Mouse (Mus musculus): ENCODE measurements around the gene Dcun1d4. TPM values are rescaled to one million over a fixed set of nuclear protein-coding genes. Genes with fewer than 3 reads are reported as not detected.

Gene Dcun1d4
- polyA plus RNA-seq, 1 experiment from 2014 or later = 28.3 TPM

DNA sequence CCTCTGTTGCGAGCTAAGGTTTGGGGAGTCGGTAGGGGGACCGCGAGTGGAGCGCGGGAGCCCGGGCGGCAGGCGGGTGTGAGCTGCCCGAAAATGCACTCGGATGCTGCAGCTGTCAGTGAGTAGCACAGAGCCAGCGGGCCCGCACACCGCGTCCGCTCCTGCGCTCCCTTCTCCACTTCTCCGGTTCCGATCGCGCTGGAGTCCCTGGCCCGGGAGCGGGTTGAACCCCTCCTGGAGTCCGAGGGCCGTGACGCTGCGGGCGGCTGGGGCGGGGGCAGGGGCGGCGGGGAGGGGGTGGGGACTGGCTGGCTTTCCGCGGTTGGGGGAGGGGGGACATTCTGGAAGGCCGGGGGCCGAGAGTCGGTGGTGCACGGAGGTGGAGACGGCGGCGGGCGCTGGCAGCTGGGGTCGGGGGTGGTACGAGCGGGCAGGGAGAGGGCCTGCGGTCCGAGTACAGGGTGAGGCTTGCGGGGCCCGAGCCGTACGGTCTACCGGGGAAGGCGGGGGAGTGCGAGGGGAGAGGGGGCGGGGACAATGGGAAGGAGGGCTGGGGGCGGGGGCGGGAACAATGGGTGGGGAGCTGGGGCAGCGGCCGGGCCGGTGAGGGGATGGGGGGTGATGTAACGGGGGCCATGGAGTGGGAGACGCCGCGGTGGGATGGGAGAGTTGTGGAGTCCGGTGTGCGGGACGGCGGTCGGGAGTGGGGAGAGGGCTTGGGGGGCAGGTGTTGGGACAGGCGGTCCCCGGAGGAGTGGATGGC is 10.5 kb downstream of the Dcun1d4 start:
- Histone ChIP-seq H3K4me2 (ENCODE audit: low read length) (peak overlapping the region; percentile 89), H3K4me1 (replicated peaks; ENCODE audit: control insufficient read depth, insufficient read depth, low read length) (peaks cover 11% of the 10 kb centered on the region), H3K27me3 (replicated peaks; ENCODE audit: control insufficient read depth, insufficient read depth, low read length) (no peaks in the 10 kb centered on the region), H3K36me3 (ENCODE audit: control insufficient read depth, insufficient read depth, low read length) (no peaks in the 10 kb centered on the region), H3K9ac (ENCODE audit: low read length) (peak overlapping the region; percentile 66), H3K4me3 (ENCODE audit: low read depth, low read length) (peak overlapping the region; percentile 79), H3K27ac (ENCODE audit: low read depth) (peak overlapping the region; percentile 90), H3K9me3 (ENCODE audit: control insufficient read depth, low read length) (no peaks in the 10 kb centered on the region)
- DNase-seq (ENCODE audit: low spot score) (no peak), ATAC-seq (replicated peaks; ENCODE audit: low FRiP score, low TSS enrichment, low read depth) (peak; percentile 69)
- WGBS = 2% methylated on average over 70 of the region's 70 CpGs

DNA sequence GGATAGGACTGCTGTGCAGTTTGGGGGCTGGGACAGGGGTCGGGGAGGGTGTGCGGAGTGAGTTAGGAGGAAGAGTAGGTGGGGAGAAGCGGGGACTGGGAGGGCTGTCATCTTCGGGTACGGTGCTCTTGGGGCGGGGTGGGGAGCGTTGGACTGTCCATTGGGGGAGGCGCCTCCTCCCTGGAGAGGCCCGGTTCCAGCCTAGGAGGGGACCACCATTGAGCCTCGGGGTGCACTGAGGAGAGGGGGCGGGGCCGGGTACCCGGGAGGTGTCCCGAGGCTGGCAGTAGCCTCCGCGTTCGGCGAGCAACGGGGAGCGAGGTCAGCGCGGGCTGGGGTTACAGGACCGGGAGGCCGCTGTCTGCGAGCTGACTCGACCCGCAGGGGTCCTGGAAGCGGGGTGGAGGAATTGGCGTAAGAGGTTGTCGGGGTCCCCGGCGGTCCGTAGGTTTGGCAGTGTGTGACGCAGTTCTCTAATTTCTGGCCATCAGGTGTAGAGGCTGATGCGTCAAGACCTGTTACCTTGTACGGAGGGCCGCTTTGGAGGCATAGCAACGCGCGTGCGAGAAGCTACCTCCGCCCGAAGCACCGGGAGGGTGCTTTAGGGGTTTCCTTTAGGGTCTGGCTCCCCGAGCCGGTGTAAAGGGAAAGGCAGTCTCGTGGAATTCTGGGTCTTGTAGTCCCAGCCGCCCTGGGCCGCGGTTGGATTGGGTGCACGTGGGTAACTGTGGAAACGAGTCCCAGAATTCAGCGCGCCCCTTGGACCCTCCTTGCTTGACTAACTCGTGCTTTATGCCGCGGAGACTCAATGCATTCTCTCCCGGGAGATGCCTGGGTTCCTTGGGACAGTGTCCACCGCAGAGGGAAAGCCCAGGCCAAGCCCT is 11.3 kb downstream of the Dcun1d4 start:
- no peaks in the 10 kb centered on the region for H3K9me3 ChIP-seq (ENCODE audit: control insufficient read depth, low read length)
- no peaks in the 10 kb centered on the region for H3K27me3 ChIP-seq (replicated peaks; ENCODE audit: control insufficient read depth, insufficient read depth, low read length)
- under 1% methylated on average over 58 of the region's 59 CpGs for WGBS
- H3K36me3 ChIP-seq (ENCODE audit: control insufficient read depth, insufficient read depth, low read length) = no peaks in the 10 kb centered on the region
- H3K4me3 ChIP-seq (ENCODE audit: low read depth, low read length) = peak overlapping the region; percentile 79
- H3K4me2 ChIP-seq (ENCODE audit: low read length) = peak overlapping the region; percentile 89
- peak overlapping the region; percentile 66 for H3K9ac ChIP-seq (ENCODE audit: low read length)
- peak overlapping the region; percentile 90 for H3K27ac ChIP-seq (ENCODE audit: low read depth)
- peaks cover 11% of the 10 kb centered on the region for H3K4me1 ChIP-seq (replicated peaks; ENCODE audit: control insufficient read depth, insufficient read depth, low read length)
- DNase-seq (ENCODE audit: low spot score) = peak; percentile 90
- peak; percentile 70 for ATAC-seq (replicated peaks; ENCODE audit: low FRiP score, low TSS enrichment, low read depth)

GRCm38 (mm10) chr5:73497401-73497800 is 16.6 kb downstream of the Dcun1d4 start:
- no peaks in the 10 kb centered on the region for H3K36me3 ChIP-seq (ENCODE audit: control insufficient read depth, insufficient read depth, low read length)
- DNase-seq (ENCODE audit: low spot score) (no peak), ATAC-seq (replicated peaks; ENCODE audit: low FRiP score, low TSS enrichment, low read depth) (no peak)
- no peaks in the 10 kb centered on the region for H3K27me3 ChIP-seq (replicated peaks; ENCODE audit: control insufficient read depth, insufficient read depth, low read length)
- H3K9ac ChIP-seq (ENCODE audit: low read length) = no peak overlapping the region
- no peak overlapping the region for H3K4me3 ChIP-seq (ENCODE audit: low read depth, low read length)
- 66% methylated on average over 3 of the region's 3 CpGs for WGBS
- peaks cover 14% of the 10 kb centered on the region for H3K4me1 ChIP-seq (replicated peaks; ENCODE audit: control insufficient read depth, insufficient read depth, low read length)
- no peaks in the 10 kb centered on the region for H3K9me3 ChIP-seq (ENCODE audit: control insufficient read depth, low read length)
- H3K27ac ChIP-seq (ENCODE audit: low read depth) = no peak overlapping the region
- H3K4me2 ChIP-seq (ENCODE audit: low read length) = no peak overlapping the region

DNA sequence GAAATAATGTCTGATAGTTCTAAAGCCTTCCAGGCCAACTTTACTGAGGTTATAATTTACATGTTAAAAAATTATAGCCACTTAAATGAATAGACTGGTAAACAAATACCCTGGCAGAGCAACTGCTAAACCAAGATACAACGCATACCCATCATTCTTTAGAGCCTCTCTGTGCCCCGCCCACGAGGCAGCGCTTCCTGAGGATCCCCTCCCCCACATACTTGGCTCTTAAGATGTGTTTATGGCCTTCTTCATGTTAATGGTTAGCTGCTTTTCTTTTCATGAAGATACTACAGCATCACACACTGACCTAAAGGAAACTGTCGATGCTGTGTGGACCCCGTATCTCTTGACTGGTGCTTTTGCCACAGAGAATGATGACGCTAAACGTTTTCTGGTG is 17.8 kb downstream of the Dcun1d4 start:
- H3K9ac ChIP-seq (ENCODE audit: low read length) = no peak overlapping the region
- no peaks in the 10 kb centered on the region for H3K27me3 ChIP-seq (replicated peaks; ENCODE audit: control insufficient read depth, insufficient read depth, low read length)
- DNase-seq (ENCODE audit: low spot score) (no peak), ATAC-seq (replicated peaks; ENCODE audit: low FRiP score, low TSS enrichment, low read depth) (no peak)
- H3K9me3 ChIP-seq (ENCODE audit: control insufficient read depth, low read length) = no peaks in the 10 kb centered on the region
- H3K4me3 ChIP-seq (ENCODE audit: low read depth, low read length) = no peak overlapping the region
- no peak overlapping the region for H3K4me2 ChIP-seq (ENCODE audit: low read length)
- WGBS = 60% methylated on average over 8 of the region's 8 CpGs
- no peaks in the 10 kb centered on the region for H3K36me3 ChIP-seq (ENCODE audit: control insufficient read depth, insufficient read depth, low read length)
- no peak overlapping the region for H3K27ac ChIP-seq (ENCODE audit: low read depth)
- peaks cover 8% of the 10 kb centered on the region for H3K4me1 ChIP-seq (replicated peaks; ENCODE audit: control insufficient read depth, insufficient read depth, low read length)

GRCm38 (mm10) chr5:73500867-73501440 is 20.2 kb downstream of the Dcun1d4 start:
- Histone ChIP-seq H3K36me3 (ENCODE audit: control insufficient read depth, insufficient read depth, low read length) (no peaks in the 10 kb centered on the region), H3K27ac (ENCODE audit: low read depth) (no peak overlapping the region), H3K27me3 (replicated peaks; ENCODE audit: control insufficient read depth, insufficient read depth, low read length) (no peaks in the 10 kb centered on the region), H3K9ac (ENCODE audit: low read length) (no peak overlapping the region), H3K9me3 (ENCODE audit: control insufficient read depth, low read length) (no peaks in the 10 kb centered on the region), H3K4me1 (replicated peaks; ENCODE audit: control insufficient read depth, insufficient read depth, low read length) (peaks cover 8% of the 10 kb centered on the region), H3K4me2 (ENCODE audit: low read length) (no peak overlapping the region), H3K4me3 (ENCODE audit: low read depth, low read length) (no peak overlapping the region)
- WGBS = 81% methylated on average over 7 of the region's 7 CpGs
- no peak for DNase-seq (ENCODE audit: low spot score)
- no peak; the same call in 1 of the 2 replicates for ATAC-seq (replicated peaks; ENCODE audit: low FRiP score, low TSS enrichment, low read depth)

- Histone ChIP-seq H3K4me2 (ENCODE audit: low read length) (no peak overlapping the region), H3K4me1 (replicated peaks; ENCODE audit: control insufficient read depth, insufficient read depth, low read length) (peaks cover 8% of the 10 kb centered on the region), H3K9me3 (ENCODE audit: control insufficient read depth, low read length) (no peaks in the 10 kb centered on the region), H3K4me3 (ENCODE audit: low read depth, low read length) (no peak overlapping the region), H3K27ac (ENCODE audit: low read depth) (no peak overlapping the region), H3K36me3 (ENCODE audit: control insufficient read depth, insufficient read depth, low read length) (no peaks in the 10 kb centered on the region), H3K9ac (ENCODE audit: low read length) (no peak overlapping the region), H3K27me3 (replicated peaks; ENCODE audit: control insufficient read depth, insufficient read depth, low read length) (no peaks in the 10 kb centered on the region)
- ATAC-seq (replicated peaks; ENCODE audit: low FRiP score, low TSS enrichment, low read depth) = no peak
- 88% methylated on average over 9 of the region's 9 CpGs for WGBS
- DNase-seq (ENCODE audit: low spot score) = no peak
Observed at GRCm38 (mm10) chr5:73502422-73502821, 21.6 kb downstream of the Dcun1d4 start.

DNA sequence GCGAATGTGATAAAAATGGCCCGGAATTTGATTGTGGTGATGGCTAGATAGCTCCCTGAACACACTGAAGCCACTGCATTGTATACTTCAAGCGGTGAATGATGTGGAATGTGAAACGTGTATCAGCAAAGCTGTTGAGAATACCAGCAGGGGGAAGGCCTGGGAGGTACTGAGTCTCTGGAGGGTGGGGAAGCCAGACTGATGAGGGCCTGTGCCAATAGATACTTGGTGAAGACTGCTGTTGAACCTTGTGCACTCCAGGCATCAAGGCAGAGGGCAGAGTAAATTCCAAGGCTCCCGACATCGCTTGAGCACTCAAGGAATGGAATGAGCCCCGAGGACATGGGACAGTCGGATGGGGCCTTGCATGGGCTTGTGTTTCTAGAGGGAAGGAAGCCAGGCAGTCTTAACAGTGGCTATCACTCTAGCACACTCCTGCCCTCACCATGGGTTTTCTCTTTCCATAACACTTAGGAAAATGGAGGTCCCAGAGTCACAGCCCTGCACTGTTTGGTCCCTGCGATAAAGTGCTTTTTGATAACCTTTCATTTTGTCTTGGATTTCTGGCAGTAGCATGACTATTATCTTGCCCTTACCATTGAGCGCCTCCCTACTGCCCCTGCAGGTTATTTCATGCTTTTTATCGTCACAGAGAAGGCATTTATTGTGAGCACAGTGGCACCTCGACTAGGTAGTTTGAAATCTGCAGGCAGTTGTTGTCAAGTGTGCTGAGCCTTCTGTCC is 22.4 kb downstream of the Dcun1d4 start:
- Histone ChIP-seq H3K4me1 (replicated peaks; ENCODE audit: control insufficient read depth, insufficient read depth, low read length) (peaks cover 5% of the 10 kb centered on the region), H3K9ac (ENCODE audit: low read length) (no peak overlapping the region), H3K27me3 (replicated peaks; ENCODE audit: control insufficient read depth, insufficient read depth, low read length) (no peaks in the 10 kb centered on the region), H3K4me2 (ENCODE audit: low read length) (no peak overlapping the region), H3K36me3 (ENCODE audit: control insufficient read depth, insufficient read depth, low read length) (no peaks in the 10 kb centered on the region), H3K4me3 (ENCODE audit: low read depth, low read length) (no peak overlapping the region), H3K9me3 (ENCODE audit: control insufficient read depth, low read length) (no peaks in the 10 kb centered on the region), H3K27ac (ENCODE audit: low read depth) (no peak overlapping the region)
- WGBS = 70% methylated on average over 12 of the region's 12 CpGs
- no peak for ATAC-seq (replicated peaks; ENCODE audit: low FRiP score, low TSS enrichment, low read depth)
- DNase-seq (ENCODE audit: low spot score) = no peak

GRCm38 (mm10) chr5:73511074-73511473 is 30.3 kb downstream of the Dcun1d4 start:
- Histone ChIP-seq H3K9me3 (ENCODE audit: control insufficient read depth, low read length) (no peaks in the 10 kb centered on the region), H3K27me3 (replicated peaks; ENCODE audit: control insufficient read depth, insufficient read depth, low read length) (no peaks in the 10 kb centered on the region), H3K4me3 (ENCODE audit: low read depth, low read length) (no peak overlapping the region), H3K9ac (ENCODE audit: low read length) (no peak overlapping the region), H3K36me3 (ENCODE audit: control insufficient read depth, insufficient read depth, low read length) (peaks cover 24% of the 10 kb centered on the region), H3K4me2 (ENCODE audit: low read length) (no peak overlapping the region), H3K4me1 (replicated peaks; ENCODE audit: control insufficient read depth, insufficient read depth, low read length) (no peaks in the 10 kb centered on the region), H3K27ac (ENCODE audit: low read depth) (no peak overlapping the region)
- ATAC-seq (replicated peaks; ENCODE audit: low FRiP score, low TSS enrichment, low read depth) = no peak
- DNase-seq (ENCODE audit: low spot score) = no peak
- WGBS = 88% methylated on average over 14 of the region's 14 CpGs

Measured in intestine, embryonic 14.5 days (tissue).